Mouse (Mus musculus) cerebellum, adult (tissue): ENCODE measurements around the gene Fat2.

Experiments
- ATAC-seq: cut with Nextera tagmentation; 2 replicates; pipeline ENCODE4 v1.9.2; 2017; ENCODE audit warnings: mild to moderate bottlenecking, moderate library complexity, mixed read lengths; ENCODE audit not compliant: insufficient number of reproducible peaks, low FRiP score, low TSS enrichment

Fat2 gene

DNA sequence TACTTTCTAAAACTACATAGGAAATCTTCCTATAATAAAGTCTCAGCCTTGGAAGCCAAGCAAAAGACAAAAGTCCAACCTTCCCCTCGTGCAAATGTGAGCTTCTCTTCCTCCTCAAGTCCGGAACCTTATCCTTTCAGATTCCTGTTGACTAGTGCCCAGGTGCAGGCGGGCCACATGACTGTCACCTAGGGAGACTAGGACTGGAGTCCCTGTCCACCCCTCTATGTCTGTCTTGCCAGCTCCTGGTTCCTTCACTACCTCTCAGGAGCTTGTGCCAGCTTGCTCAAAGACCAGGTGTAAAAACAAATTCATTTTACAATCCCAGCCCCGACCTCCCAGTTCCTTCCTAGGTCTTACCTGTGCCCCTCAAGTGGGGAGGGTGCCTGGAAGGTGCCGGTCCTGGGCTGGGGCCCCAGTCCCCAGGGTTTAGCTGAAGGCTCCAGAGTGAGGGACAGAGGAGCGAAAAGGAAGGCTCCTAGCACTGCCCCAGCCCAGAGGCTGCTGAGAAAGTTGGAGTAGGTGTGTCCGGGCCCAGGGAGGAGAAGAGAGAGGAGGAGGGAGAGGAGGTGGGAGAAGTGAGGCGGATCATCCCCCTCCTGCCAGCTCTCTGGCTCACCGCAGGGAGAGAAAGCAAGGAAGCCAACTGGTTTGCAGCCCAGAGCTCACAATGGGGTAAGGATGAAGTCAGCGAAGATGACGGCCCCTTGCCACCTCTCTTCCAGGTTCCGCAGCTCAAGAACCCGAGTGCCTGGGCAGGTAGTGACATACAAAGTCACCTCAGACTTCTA is at the start of gene Fat2:
Gene Fat2 (minus strand): TSS at position 464 of the 791 bp plus-strand sequence.
- peak; percentile 79 for ATAC-seq

DNA sequence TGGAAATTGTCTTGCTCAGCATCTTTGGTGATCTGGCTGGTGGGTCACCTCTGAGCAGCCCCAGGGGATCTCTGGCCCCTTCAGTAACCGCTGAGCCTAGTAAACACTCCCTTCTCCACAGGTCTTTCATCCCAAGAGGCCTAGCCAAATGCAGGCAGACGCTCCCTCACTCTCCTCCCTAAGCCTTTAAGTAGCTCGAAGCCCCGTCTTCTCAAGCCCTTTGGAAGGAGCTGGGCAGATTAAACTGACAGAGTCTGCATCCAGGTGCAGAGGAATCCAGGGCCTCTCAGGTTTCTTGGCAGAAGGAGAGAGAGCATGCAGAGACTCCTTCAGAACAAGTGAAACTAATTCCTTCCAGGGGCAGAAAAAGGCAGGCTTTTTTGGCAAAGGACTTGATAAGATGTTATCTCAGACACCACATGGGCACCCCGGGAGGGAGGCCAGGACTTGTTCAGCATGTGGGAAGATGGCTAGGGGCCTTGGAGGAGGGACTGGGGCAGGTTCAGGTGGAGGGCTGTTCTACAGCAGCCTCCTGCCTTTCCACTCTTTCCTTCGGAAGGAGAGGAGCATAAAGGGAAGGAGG is 47.2 kb upstream of the Fat2 start:
- no peak for ATAC-seq

DNA sequence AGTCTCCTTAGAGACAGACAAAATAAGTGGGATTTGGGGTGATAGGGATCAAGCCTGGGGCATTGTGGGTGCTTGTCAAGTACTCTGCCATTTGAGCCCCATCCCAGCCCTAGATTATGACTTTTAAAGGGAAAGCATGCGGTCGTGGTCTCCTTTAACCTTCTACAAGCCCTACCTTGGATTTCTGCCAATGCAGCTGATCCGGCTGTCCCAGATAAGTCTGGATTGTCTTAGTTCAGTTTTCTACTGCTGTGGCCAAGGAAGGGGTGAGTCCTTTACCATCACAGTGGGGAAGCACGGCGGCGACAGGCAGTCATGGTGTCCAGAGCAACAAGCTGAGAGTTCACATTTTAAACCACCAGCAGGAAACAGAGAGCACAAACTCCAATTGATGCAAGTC is 44.5 kb upstream of the Fat2 start:
- ATAC-seq, result no peak

DNA sequence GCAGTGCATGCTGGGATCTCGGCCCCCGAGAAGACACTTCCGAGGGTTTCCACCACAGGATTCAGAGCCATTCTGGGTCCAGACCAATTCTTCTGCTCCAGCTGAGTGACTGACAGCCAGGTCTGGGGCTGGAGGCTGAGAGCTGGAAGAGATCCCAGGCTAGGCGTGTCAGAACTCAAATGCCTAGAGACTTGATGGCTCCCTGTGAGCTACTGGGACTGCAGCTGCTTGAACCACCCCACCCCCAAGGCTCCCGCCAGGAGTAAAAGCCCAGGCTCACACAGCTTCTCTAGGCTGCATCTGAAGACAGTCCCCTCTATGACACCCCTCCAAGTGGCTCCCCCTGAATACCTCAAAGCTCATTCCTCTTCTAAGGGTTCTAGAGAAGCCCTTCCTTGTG is 42.0 kb upstream of the Fat2 start:
- peak; percentile 15; the same call in 1 of the 2 replicates for ATAC-seq

DNA sequence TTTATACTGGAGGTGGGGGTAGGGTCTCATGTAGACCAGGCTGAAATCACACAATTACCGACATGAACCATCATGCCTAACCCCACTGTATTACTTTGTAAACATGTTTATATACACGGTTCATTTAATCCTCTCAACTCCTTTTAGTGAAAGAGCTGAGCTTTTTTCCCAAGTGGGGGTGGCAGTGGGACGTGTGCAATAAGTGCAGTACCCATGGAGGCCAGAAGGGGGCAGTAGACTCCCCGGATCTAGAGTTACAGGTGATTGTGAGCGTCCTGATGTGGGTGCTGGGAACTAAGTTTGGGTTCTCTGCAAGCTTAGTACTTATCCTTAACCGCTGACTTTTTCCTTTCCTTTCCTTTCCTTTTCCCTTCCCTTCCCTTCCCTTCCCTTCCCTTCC is 37.5 kb upstream of the Fat2 start:
- ATAC-seq, result no peak

DNA sequence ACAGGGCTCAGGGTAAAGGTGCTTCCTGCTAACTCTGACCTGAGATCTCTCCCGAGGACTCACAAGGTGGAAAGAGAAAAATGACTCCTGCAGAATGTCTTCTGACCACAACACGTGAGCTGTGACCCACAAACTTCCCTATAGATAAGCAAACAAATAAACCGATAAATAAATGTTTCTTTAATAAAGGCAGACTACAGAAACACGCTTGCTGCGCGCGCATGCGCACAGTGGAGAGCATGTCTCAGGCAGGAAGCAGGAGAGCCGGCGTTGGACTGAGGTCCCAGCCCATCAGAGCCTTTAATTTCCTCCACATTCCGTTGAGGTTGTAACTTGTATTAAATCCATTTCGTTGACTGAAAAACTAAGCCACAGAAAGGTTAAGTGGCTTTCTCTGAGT is 37.0 kb upstream of the Fat2 start:
- ATAC-seq, result no peak

DNA sequence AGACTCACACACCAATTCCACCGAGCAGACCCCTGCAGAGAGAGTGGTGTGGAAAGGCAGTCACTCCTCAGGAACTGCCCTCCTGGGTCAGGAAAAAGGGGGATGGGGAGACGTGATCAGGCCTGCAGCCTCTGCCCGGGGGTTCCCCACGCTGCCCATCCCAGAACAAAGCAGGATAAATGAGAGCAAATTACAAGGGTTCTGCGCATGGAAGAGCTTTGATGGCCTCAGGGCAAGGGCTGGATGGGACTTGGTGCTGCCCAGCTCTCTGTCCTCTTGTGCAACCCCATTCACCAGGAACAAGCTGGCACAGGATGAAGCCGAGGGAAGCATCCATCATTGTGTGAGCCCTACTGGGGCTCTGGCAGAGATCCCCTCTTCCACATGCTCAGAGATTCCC is 35.6 kb upstream of the Fat2 start:
- ATAC-seq, result no peak

DNA sequence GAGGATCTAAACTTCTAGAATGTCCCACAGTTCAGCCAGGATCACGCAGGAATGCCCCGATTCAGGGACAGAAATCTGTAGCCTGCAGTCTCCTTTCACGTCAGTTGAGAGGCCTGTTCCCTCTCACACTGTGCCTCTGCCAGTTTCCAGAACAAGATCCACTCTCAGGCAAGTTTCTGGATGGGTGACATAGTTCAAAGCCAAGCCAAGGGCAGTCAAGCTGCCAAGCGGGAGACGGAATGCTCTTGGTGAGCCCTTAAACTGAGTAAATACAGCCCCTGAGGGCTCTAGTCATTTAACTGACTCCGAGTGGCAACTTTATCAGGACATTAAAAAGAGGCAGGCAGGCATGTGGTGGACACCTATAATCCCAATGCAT is 32.7 kb upstream of the Fat2 start:
- no peak for ATAC-seq

DNA sequence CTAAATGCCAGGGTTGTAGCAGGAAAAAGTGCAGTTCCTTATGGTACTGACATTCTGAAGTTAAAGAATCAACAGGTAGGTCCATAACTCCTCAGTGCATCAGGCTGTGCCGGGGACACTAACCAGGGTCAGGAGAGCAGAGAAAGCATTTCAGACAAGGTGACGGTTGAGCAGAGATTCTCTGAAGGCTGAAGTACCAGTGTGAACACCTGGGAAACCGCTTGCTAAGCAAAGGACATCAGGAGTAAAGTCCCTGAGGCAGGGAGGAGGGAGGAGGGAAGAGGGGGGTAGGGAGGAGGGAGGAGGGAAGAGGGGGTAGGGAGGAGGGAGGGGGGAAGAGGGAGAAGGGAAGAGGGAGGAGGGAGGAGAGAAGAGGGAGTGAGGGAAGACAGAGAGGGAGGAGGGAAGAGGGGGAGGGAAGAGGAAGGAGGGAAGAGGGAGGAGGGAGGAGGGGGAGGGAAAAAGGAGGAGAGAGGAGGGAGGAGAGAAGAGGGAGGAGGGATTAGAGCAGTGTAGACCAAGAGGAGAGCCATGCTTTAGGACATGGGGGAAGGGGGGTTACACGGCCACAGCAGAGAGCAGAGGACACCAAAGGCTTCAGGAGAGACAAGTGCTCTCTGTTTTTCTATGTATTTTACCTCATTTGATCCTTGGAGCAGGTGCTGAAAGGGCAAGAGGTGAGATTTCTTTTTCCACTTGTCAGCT is 32.2 kb upstream of the Fat2 start:
- ATAC-seq, result no peak

DNA sequence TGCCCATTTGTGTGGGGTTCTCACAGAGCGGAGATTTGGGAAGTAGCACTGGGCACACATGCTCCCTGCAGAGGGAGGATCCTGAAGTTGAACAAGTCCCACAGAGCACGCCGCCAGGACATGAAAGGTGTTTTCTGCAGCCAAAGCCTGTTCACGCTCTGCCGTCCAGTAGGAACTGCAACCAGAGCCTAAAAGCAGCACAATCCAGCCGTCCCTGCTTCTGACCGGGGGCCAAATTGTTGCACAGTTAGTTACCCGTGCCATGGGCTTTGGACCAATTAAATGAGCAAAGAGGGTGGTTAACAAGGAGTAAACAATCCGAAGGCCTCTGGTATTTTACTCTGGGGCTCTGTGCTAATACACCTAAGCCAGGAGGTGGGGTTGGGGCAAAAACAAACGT is 31.4 kb upstream of the Fat2 start:
- ATAC-seq, result no peak

DNA sequence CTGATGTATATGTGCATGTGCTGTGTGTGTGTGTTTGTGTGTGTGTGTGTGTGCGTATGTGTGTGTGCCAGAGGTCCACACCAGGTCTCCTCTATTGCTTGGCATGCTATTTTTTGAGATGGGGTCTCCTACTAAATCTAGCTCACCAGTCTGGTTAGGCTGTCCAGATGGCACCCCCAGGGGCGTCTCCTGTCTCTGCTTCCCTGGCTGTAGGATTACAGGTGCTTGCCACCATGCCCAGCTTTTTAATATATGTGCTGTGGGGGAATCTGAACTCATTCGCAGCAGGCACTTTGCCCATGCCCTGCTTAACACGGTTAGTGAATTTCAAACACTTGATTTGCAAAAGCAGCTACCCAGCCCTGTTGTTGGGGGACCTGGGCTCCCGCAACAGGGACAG is 29.5 kb upstream of the Fat2 start:
- ATAC-seq, result no peak

DNA sequence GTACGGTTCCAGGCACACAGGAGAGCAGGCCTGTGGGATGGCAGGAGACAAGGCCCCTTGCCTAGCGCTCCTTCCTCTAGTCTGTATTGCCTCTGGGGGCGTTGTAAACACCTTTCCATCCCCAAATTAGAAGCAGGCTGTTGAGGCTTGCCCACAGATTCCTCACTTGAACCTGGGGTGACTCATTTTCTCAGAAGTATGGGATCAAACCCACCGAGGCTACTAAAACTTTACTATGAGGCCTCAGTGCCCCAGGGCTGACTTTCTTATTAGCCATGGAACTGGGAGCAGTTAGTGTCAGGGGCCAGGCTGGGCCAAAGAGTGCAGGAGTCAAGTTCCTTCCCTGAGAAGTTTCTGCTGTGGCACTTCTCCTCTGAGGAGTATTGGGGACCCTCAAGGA is 28.9 kb upstream of the Fat2 start:
- ATAC-seq, result no peak

DNA sequence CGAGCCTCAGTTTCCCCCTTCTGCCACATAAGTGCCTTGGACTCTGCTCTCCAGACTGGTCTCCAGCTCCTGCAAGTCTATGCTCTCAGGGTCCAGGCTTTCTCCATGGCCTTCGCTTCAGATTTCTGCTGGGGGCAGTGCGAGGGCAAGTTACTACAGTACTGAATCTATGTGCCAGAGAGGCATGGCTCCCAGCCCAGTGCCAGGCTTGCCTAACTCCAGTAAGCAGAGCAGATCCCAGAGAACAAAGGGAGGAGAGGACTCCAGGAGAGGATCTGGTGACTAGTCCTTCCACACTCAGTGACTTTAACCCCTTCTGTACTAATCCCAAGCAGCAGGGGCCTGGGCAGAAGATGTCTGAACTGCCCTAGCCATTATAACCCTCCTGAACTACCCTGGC is 28.3 kb upstream of the Fat2 start:
- no peak for ATAC-seq

DNA sequence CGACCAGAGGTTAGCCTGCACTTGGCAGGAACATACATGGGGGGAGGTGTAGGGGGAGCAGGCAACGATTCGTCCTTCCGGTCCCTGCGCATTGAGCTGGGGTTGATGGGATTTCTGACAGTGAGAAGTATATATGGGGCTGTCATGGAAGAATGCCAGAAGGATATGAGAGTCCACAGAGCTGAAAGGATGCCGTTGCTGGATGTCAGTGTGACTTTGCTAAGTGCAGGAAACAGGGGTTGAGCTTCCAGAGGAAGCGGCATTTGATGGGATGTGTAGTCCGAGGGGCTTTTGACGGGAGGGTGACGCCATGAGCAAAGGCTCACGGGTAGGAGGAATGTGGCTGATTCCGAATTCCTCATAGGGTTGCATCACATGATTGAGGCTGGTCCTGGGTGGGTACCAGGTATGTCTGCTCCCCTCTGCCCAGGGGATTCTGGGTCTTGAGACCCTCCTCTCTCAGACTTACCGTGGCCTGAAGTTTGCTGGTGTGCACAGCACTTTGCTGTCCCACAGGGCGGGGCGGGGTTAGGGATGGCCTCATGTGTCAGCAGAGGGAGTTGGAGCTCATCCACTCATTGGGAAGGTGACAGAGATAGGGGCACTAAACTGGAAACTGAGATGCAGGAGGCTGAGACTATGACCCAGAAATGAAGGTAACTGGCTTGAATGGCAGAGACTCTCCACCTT is 21.9 kb upstream of the Fat2 start:
- ATAC-seq, result no peak

DNA sequence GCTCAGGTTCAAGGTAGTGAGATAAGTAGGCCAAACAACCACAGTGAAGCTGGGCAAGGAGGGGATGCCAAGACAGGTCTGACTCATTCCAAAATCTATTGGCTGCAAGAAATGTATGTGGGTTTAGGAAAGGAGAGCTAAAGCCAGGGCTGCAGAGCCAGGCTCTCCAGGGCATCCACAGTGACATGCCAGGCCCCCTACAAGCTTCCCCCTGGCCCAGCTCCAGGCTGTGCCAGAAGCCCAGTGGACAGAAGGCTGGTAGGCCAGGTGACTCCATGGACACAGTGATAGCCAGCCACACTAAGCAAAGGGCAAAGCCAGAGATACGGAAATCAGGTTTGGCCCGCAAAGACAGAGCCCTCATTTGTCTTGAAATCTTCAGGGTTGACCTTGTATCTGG is 20.5 kb upstream of the Fat2 start:
- ATAC-seq, result peak; percentile 98

DNA sequence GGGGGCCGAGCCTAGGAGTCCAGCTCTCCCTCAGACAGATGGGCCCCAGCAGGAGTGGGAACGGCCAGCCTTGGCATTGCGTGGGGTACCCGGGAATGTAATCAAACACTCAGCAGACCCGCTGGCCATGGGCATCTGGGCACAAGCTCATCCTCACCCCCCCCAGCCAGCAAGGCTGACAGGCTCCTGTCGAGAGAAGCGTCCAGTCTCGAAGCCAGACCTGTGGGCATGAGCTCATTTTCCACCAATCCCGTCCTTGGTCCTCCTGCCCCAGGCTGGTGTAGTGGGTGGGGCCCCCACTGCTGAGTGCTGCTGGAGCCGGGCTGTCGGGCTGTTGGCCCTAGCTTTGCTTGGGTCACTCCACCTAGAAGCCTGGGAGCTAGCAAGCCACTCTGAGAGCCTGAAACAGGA is 5.6 kb upstream of the Fat2 start:
- ATAC-seq, result peak; percentile 95

DNA sequence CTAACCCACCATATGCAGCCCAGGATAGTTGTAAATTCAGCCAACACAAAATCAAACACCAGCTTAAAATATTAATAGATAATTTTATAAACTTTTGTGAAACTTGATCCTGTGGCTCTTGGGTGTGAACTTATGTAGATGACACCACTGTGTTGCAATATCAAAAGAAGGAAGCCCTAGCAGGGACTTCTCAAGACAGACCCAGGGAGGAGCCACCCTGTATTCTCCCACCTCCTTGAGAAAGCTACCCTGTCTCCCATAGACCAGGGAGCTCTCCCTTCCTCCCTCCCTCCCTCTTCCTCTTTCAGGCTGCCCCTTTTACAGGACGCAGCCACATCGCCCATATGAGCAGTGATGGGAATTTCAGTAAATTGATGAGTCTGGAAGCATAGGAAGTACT is 4.4 kb upstream of the Fat2 start:
- no peak for ATAC-seq

DNA sequence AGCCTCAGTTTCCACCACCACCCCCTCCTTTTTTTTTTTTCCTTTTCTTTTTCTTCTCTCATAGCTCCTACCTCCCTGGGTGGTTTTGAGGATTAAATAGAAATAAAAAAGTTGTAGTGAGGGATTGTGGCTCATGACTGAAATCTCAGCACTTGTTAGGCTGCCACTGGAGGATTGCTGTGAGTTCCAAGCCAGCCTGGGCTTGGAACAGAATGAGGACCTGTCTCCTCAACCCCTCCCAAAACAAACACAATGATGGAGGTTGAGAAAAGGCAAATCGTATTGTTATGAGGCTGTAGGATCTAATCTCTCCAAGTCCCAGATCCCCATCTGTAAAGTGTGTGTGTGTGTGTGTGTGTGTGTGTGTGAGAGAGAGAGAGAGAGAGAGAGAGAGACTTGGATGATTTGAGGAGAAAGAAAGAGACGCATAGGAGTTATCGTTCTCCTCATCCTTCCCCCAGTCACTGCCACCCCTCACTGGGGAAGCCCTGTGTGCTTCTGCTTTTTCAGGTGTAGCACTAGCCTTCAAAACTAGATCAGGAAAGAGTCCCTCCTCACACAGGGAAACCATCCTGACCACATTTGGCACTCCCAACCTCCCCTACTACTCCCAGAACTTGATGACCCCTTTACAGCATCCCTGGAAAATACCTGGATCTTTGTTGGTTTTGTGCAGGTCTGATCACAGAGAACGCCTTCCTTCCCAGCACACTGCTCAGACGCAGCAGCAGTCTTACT is 837 bp upstream of the Fat2 start:
- ATAC-seq, result no peak

DNA sequence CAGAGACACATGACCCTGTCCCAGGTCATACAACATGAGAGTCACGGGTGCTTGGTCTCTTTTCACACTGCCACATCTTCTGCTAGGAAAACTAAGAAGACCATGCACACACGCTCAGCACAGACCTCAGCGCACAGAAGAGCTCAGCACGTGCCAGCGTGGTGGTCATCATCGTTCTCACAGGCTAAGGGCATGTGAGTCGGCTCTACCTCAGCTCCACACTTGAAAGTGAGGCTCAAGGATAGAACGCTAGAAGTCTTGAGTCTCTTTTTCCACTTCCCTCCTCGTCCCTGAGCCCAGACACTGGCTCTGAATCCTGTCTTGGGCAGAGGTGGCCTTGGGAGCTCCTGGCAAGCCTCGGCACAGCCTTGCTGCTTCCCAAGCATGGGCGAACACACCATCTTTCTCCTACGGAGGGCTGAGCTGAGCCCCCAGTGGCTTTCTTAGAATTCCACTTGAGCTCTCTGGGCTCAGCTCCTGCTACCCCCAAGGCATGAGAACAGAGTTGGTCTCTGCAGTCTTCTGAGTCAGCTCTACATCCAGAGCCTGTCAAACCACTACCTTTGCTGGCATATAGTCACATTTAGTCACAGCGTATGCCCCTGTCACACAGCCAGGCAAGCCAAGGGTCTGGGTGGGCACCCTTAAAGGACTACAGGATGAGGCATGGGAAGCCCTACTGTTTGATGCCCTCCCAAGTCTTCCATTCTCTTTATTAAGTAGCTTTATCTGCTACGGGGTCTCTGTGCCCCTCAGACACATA is 869 bp downstream of the Fat2 start:
- no peak for ATAC-seq

DNA sequence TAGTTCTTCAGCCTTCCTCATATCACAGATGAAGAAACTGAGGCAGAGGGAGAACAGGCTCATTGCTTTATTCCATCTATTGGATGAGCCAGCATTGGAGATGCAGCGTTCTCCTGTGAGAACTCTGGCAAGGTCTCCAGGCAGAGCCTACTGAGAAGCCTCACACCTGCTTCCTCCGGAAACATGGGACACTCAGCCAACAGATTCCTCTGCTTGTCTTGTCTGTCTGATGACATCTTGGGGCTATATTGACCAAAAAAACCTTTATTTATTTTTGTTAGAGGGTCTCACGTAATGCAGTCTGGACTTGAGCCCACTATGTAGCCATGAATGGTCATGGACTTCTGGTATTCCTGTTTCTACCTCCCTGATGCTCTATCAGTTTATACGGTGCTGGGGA is 1.8 kb downstream of the Fat2 start:
- ATAC-seq, result no peak
